Mouse (Mus musculus) embryonic fibroblast, embryonic 13.5 days (primary cell): ENCODE data around the gene Gpr87. TPM values are rescaled to one million over a fixed set of nuclear protein-coding genes. Genes with fewer than 3 reads are reported as not detected.

Experiments
- H3K27ac ChIP-seq: 2 replicates; pipeline ENCODE4 v1.5.1; 2012; ENCODE audit warnings: low read length, control low read depth, inconsistent platforms; ENCODE audit not compliant: insufficient read depth
- H3K4me1 ChIP-seq: 2 replicates; pipeline ENCODE4 v1.6.1; 2011; ENCODE audit warnings: low read length; ENCODE audit not compliant: control insufficient read depth, insufficient read depth
- H3K4me3 ChIP-seq: 2 replicates; pipeline ENCODE4 v1.5.1; 2011; ENCODE audit warnings: mild to moderate bottlenecking, control low read depth, low read length; ENCODE audit not compliant: insufficient read depth
- CTCF ChIP-seq: IDR thresholded peaks from 2 replicates; pipeline ENCODE4 v1.5.1; 2011; ENCODE audit warnings: mild to moderate bottlenecking, control low read depth, low read length, moderate library complexity, borderline replicate concordance; ENCODE audit not compliant: insufficient read depth
- POLR2A ChIP-seq: IDR thresholded peaks from 2 replicates; pipeline ENCODE4 v1.6.1; 2011; ENCODE audit warnings: low read depth, mild to moderate bottlenecking, control low read depth, low read length, moderate library complexity
- polyA plus RNA-seq: library from polyadenylated mRNA; stranded (reverse); fragments of >200 nt; gene quantifications from 2 replicates; pipeline ENCODE4 v1.2.4, GENCODE M21; 2011; ENCODE audit warnings: low read depth; ENCODE audit not compliant: missing spikeins, insufficient read length

Gpr87 gene
- polyA plus RNA-seq, 1 experiment = not detected

- Histone ChIP-seq H3K27ac (no peak overlapping the region), H3K4me3 (no peak overlapping the region), H3K4me1 (peaks cover 2% of the 10 kb centered on the region; the same call in 1 of the 2 replicates)
- TF ChIP-seq POLR2A = no peak
- no peak for TF ChIP-seq CTCF
Measured at GRCm38 (mm10) chr3:59129547-59129946, 65.4 kb downstream of the Gpr87 start.

Other genes starting within 250 kb of the Gpr87 start
- gene Med12l, start 189.3 kb downstream of the Gpr87 start, polyA plus RNA-seq = 0.30 and 0.97 TPM in 2 replicates
- gene Gpr171, start 93.3 kb downstream of the Gpr87 start, polyA plus RNA-seq = not detected in 2 replicates
- 0.53 and 0.57 TPM in 2 replicates for gene P2ry14, start 41.5 kb downstream of the Gpr87 start, polyA plus RNA-seq
- gene P2ry13, start 15.8 kb upstream of the Gpr87 start, polyA plus RNA-seq = not detected in 2 replicates
- gene P2ry12, start 67.8 kb upstream of the Gpr87 start, polyA plus RNA-seq = not detected in 2 replicates
- 81.1 and 208 TPM in 2 replicates for gene Igsf10, start 149.3 kb upstream of the Gpr87 start, polyA plus RNA-seq